Mouse (Mus musculus) embryonic facial prominence, embryonic 12.5 days (tissue): Measurements from ENCODE around the gene Pabpc1l. TPM values are rescaled to one million over a fixed set of nuclear protein-coding genes. Genes with fewer than 3 reads are reported as not detected.

Experiments
- ATAC-seq: fragments of 200-750 bp; cut with Nextera tagmentation; 2 replicates; pipeline ENCODE4 v1.8.0; 2017; ENCODE audit not compliant: insufficient number of reproducible peaks, insufficient read depth, low FRiP score, low TSS enrichment
- H3K27ac ChIP-seq: fragments of 300-500 bp; sonication (generic); 2 replicates; pipeline ENCODE4 v1.5.1; 2016; ENCODE audit warnings: mild to moderate bottlenecking
- H3K27me3 ChIP-seq: fragments of 300-500 bp; sonication (generic); 2 replicates; pipeline ENCODE4 v1.6.1; 2016; ENCODE audit warnings: mild to moderate bottlenecking, moderate library complexity
- H3K36me3 ChIP-seq: fragments of 300-500 bp; sonication (generic); 2 replicates; pipeline ENCODE4 v1.6.1; 2016; ENCODE audit warnings: mild to moderate bottlenecking
- H3K4me1 ChIP-seq: fragments of 300-500 bp; sonication (generic); 2 replicates; pipeline ENCODE4 v1.6.1; 2016
- H3K4me2 ChIP-seq: fragments of 300-500 bp; sonication (generic); replicated peaks from 2 replicates; pipeline ENCODE4 v1.6.1; 2016; ENCODE audit warnings: mild to moderate bottlenecking, moderate library complexity
- H3K4me3 ChIP-seq: fragments of 300-500 bp; sonication (generic); 2 replicates; pipeline ENCODE4 v1.5.1; 2016; ENCODE audit warnings: mild to moderate bottlenecking
- H3K9ac ChIP-seq: fragments of 300-500 bp; sonication (generic); 2 replicates; pipeline ENCODE4 v1.6.1; 2016; ENCODE audit warnings: mild to moderate bottlenecking, moderate library complexity
- H3K9me3 ChIP-seq: fragments of 300-500 bp; sonication (generic); 2 replicates; pipeline ENCODE4 v1.6.1; 2016; ENCODE audit warnings: mild to moderate bottlenecking, moderate library complexity
- WGBS: fragments of 180-500 bp; shearing (Covaris S2); methylation state at CpG from one replicate; pipeline ENCODE4 v1.1.7; 2016; 5-methylcytosine and 5-hydroxymethylcytosine counted together
- polyA plus RNA-seq: library from polyadenylated mRNA; unstranded; fragments of >200 nt; fragmentation: Nextera tagmentation; extraction: Ambion mirVana; gene quantifications from 2 replicates; pipeline ENCODE4 v1.2.1, GENCODE M21; 2016

Pabpc1l gene
- polyA plus RNA-seq, 1 experiment from 2014 or later: 2.4 TPM

GRCm38 (mm10) chr2:164007547-164007946, 17.7 kb upstream of the Pabpc1l start:
- no peak overlapping the region for H3K27ac ChIP-seq
- H3K4me3 ChIP-seq: no peak overlapping the region
- peaks cover 12% of the 10 kb centered on the region for H3K36me3 ChIP-seq
- 83% methylated on average over 8 of the region's 8 CpGs for WGBS
- no peaks in the 10 kb centered on the region for H3K27me3 ChIP-seq
- H3K9me3 ChIP-seq: no peaks in the 10 kb centered on the region
- ATAC-seq: no peak
- peaks cover 20% of the 10 kb centered on the region for H3K4me1 ChIP-seq
- H3K4me2 ChIP-seq: no peak overlapping the region
- H3K9ac ChIP-seq: no peak overlapping the region

- 83% methylated on average over 2 of the region's 2 CpGs for WGBS
- Histone ChIP-seq H3K4me2 (no peak overlapping the region), H3K27me3 (no peaks in the 10 kb centered on the region), H3K4me3 (no peak overlapping the region), H3K4me1 (peaks cover 20% of the 10 kb centered on the region), H3K27ac (no peak overlapping the region), H3K9me3 (no peaks in the 10 kb centered on the region), H3K36me3 (peaks cover 17% of the 10 kb centered on the region), H3K9ac (no peak overlapping the region)
- ATAC-seq: no peak
Observed at GRCm38 (mm10) chr2:164007987-164008545, 17.2 kb upstream of the Pabpc1l start.

- no peak overlapping the region for H3K9ac ChIP-seq
- H3K4me1 ChIP-seq: peaks cover 20% of the 10 kb centered on the region
- no peak overlapping the region for H3K27ac ChIP-seq
- H3K4me3 ChIP-seq: no peak overlapping the region
- H3K9me3 ChIP-seq: no peaks in the 10 kb centered on the region
- 87% methylated on average over 6 of the region's 6 CpGs for WGBS
- peaks cover 27% of the 10 kb centered on the region for H3K36me3 ChIP-seq
- no peaks in the 10 kb centered on the region for H3K27me3 ChIP-seq
- ATAC-seq: no peak
- no peak overlapping the region for H3K4me2 ChIP-seq
Observed at GRCm38 (mm10) chr2:164009227-164009626, 16.0 kb upstream of the Pabpc1l start.

GRCm38 (mm10) chr2:164010496-164010895, 14.8 kb upstream of the Pabpc1l start:
- Histone ChIP-seq H3K4me3 (no peak overlapping the region), H3K4me1 (peaks cover 13% of the 10 kb centered on the region), H3K36me3 (peaks cover 40% of the 10 kb centered on the region), H3K9me3 (no peaks in the 10 kb centered on the region), H3K4me2 (no peak overlapping the region), H3K27ac (no peak overlapping the region), H3K9ac (no peak overlapping the region), H3K27me3 (no peaks in the 10 kb centered on the region)
- no peak for ATAC-seq
- WGBS: 83% methylated on average over 5 of the region's 5 CpGs

- ATAC-seq: no peak
- peaks cover 9% of the 10 kb centered on the region for H3K4me1 ChIP-seq
- H3K4me2 ChIP-seq: no peak overlapping the region
- no peak overlapping the region for H3K27ac ChIP-seq
- H3K27me3 ChIP-seq: no peaks in the 10 kb centered on the region
- H3K4me3 ChIP-seq: no peak overlapping the region
- 86% methylated on average over 3 of the region's 3 CpGs for WGBS
- no peak overlapping the region for H3K9ac ChIP-seq
- H3K9me3 ChIP-seq: no peaks in the 10 kb centered on the region
- H3K36me3 ChIP-seq: peaks cover 44% of the 10 kb centered on the region
Observed at GRCm38 (mm10) chr2:164010944-164011343, 14.3 kb upstream of the Pabpc1l start.

GRCm38 (mm10) chr2:164015304-164015703, 9.9 kb upstream of the Pabpc1l start:
- Histone ChIP-seq H3K9ac (no peak overlapping the region), H3K27me3 (no peaks in the 10 kb centered on the region), H3K36me3 (peaks cover 81% of the 10 kb centered on the region), H3K9me3 (no peaks in the 10 kb centered on the region), H3K27ac (no peak overlapping the region), H3K4me3 (no peak overlapping the region), H3K4me1 (no peaks in the 10 kb centered on the region), H3K4me2 (no peak overlapping the region)
- 92% methylated on average over 16 of the region's 16 CpGs for WGBS
- ATAC-seq: no peak

- no peaks in the 10 kb centered on the region for H3K27me3 ChIP-seq
- peaks cover 57% of the 10 kb centered on the region for H3K36me3 ChIP-seq
- no peak overlapping the region for H3K27ac ChIP-seq
- WGBS: 89% methylated on average over 3 of the region's 3 CpGs
- H3K4me2 ChIP-seq: no peak overlapping the region
- no peak for ATAC-seq
- H3K4me1 ChIP-seq: no peaks in the 10 kb centered on the region
- no peak overlapping the region for H3K9ac ChIP-seq
- no peak overlapping the region for H3K4me3 ChIP-seq
- H3K9me3 ChIP-seq: no peaks in the 10 kb centered on the region
Observed at GRCm38 (mm10) chr2:164018910-164019309, 6.3 kb upstream of the Pabpc1l start.

- H3K36me3 ChIP-seq: peaks cover 46% of the 10 kb centered on the region
Observed at GRCm38 (mm10) chr2:164019943-164020342, 5.3 kb upstream of the Pabpc1l start.

GRCm38 (mm10) chr2:164022104-164022503, 3.1 kb upstream of the Pabpc1l start:
- 50% methylated on average over 2 of the region's 2 CpGs for WGBS
- Histone ChIP-seq H3K9ac (no peak overlapping the region), H3K36me3 (peaks cover 26% of the 10 kb centered on the region), H3K4me3 (no peak overlapping the region), H3K27me3 (no peaks in the 10 kb centered on the region), H3K4me1 (no peaks in the 10 kb centered on the region), H3K4me2 (no peak overlapping the region), H3K27ac (no peak overlapping the region), H3K9me3 (no peaks in the 10 kb centered on the region)
- ATAC-seq: no peak

More at GRCm38 (mm10) chr2:164019943-164020342, 5.3 kb upstream of the Pabpc1l start:
- no peak for ATAC-seq
- no peak overlapping the region for H3K4me3 ChIP-seq
- no peaks in the 10 kb centered on the region for H3K9me3 ChIP-seq
- H3K27me3 ChIP-seq: no peaks in the 10 kb centered on the region
- 84% methylated on average over 4 of the region's 4 CpGs for WGBS
- no peak overlapping the region for H3K27ac ChIP-seq
- H3K4me1 ChIP-seq: no peaks in the 10 kb centered on the region
- H3K4me2 ChIP-seq: no peak overlapping the region
- no peak overlapping the region for H3K9ac ChIP-seq

GRCm38 (mm10) chr2:164031147-164031546, 5.9 kb downstream of the Pabpc1l start:
- Histone ChIP-seq H3K36me3 (no peaks in the 10 kb centered on the region), H3K27ac (no peak overlapping the region), H3K9me3 (peaks cover 4% of the 10 kb centered on the region; the same call in 1 of the 2 replicates), H3K4me1 (no peaks in the 10 kb centered on the region), H3K27me3 (no peaks in the 10 kb centered on the region), H3K4me2 (no peak overlapping the region), H3K9ac (no peak overlapping the region), H3K4me3 (no peak overlapping the region)
- WGBS: 72% methylated on average over 10 of the region's 10 CpGs
- ATAC-seq: no peak

GRCm38 (mm10) chr2:164032973-164033372, 7.7 kb downstream of the Pabpc1l start:
- H3K4me3 ChIP-seq: no peak overlapping the region
- WGBS: 96% methylated on average over 3 of the region's 3 CpGs
- no peaks in the 10 kb centered on the region for H3K27me3 ChIP-seq
- ATAC-seq: no peak
- H3K9me3 ChIP-seq: peaks cover 4% of the 10 kb centered on the region; the same call in 1 of the 2 replicates
- no peak overlapping the region for H3K27ac ChIP-seq
- H3K4me1 ChIP-seq: peaks cover 5% of the 10 kb centered on the region
- no peak overlapping the region for H3K4me2 ChIP-seq
- H3K9ac ChIP-seq: no peak overlapping the region
- H3K36me3 ChIP-seq: no peaks in the 10 kb centered on the region

GRCm38 (mm10) chr2:164036520-164037019, 11.3 kb downstream of the Pabpc1l start:
- Histone ChIP-seq H3K9ac (no peak overlapping the region), H3K36me3 (no peaks in the 10 kb centered on the region), H3K27me3 (no peaks in the 10 kb centered on the region), H3K9me3 (peaks cover 4% of the 10 kb centered on the region; the same call in 1 of the 2 replicates), H3K4me2 (no peak overlapping the region), H3K4me3 (no peak overlapping the region), H3K4me1 (peaks cover 5% of the 10 kb centered on the region), H3K27ac (0 out of 2 replicates have a peak overlapping the region, but pooled peaks have one; percentile 23)
- WGBS: 46% methylated on average over 10 of the region's 10 CpGs
- peak; percentile 64 for ATAC-seq
